Mouse (Mus musculus): ENCODE measurements around the gene Mat1a.

Gene Mat1a

GRCm38 (mm10) chr14:41104853-41105444 is at the start of gene Mat1a:
Gene Mat1a (plus strand): TSS chr14:41105035.
- DNase-seq: no peak

GRCm38 (mm10) chr14:41065168-41065567 is 39.7 kb upstream of the Mat1a start:
- DNase-seq: no peak

GRCm38 (mm10) chr14:41066416-41066815 is 38.4 kb upstream of the Mat1a start:
- DNase-seq: no peak

GRCm38 (mm10) chr14:41069108-41069507 is 35.7 kb upstream of the Mat1a start, which contains the start of gene Dydc2:
Gene Dydc2 (minus strand): TSS chr14:41069208.
- no peak for DNase-seq

GRCm38 (mm10) chr14:41070343-41070742 is 34.5 kb upstream of the Mat1a start:
- DNase-seq: no peak

GRCm38 (mm10) chr14:41072229-41072943 is 32.4 kb upstream of the Mat1a start, which contains the start of gene Dydc1:
Gene Dydc1 (plus strand): TSS chr14:41072911.
- DNase-seq: peak; percentile 3 to 12

GRCm38 (mm10) chr14:41072944-41073275 is 31.9 kb upstream of the Mat1a start:
- DNase-seq: no peak

GRCm38 (mm10) chr14:41082408-41082807 is 22.4 kb upstream of the Mat1a start:
- no peak for DNase-seq

- DNase-seq: peak; percentile 7 to 8
Observed at GRCm38 (mm10) chr14:41087509-41087908, 17.3 kb upstream of the Mat1a start.

GRCm38 (mm10) chr14:41090777-41091176 is 14.1 kb upstream of the Mat1a start:
- no peak for DNase-seq

- no peak for DNase-seq
Observed at GRCm38 (mm10) chr14:41094114-41094513, 10.7 kb upstream of the Mat1a start.

GRCm38 (mm10) chr14:41096296-41096860 is 8.5 kb upstream of the Mat1a start:
- DNase-seq: no peak

GRCm38 (mm10) chr14:41098726-41099125 is 6.1 kb upstream of the Mat1a start:
- DNase-seq: no peak

GRCm38 (mm10) chr14:41100712-41101111 is 4.1 kb upstream of the Mat1a start:
- DNase-seq: no peak

GRCm38 (mm10) chr14:41101242-41101641 is 3.6 kb upstream of the Mat1a start:
- no peak for DNase-seq

GRCm38 (mm10) chr14:41102269-41102668 is 2.6 kb upstream of the Mat1a start:
- DNase-seq: no peak

GRCm38 (mm10) chr14:41111031-41111668 is 6.3 kb downstream of the Mat1a start:
- no peak for DNase-seq

GRCm38 (mm10) chr14:41112944-41113343 is 8.1 kb downstream of the Mat1a start:
- DNase-seq: no peak

- no peak for DNase-seq
Observed at GRCm38 (mm10) chr14:41116271-41116670, 11.4 kb downstream of the Mat1a start.

GRCm38 (mm10) chr14:41124683-41125082 is 19.8 kb downstream of the Mat1a start:
- DNase-seq: no peak

- no peak for DNase-seq
Observed at GRCm38 (mm10) chr14:41127997-41128396, 23.2 kb downstream of the Mat1a start.

- no peak for DNase-seq
Observed at GRCm38 (mm10) chr14:41131540-41131939, 26.7 kb downstream of the Mat1a start, which contains the start of gene Sftpa1. Gene Sftpa1 (plus strand): TSS chr14:41131782.

GRCm38 (mm10) chr14:41137006-41137405 is 32.2 kb downstream of the Mat1a start:
- no peak for DNase-seq

GRCm38 (mm10) chr14:41140686-41141085 is 35.9 kb downstream of the Mat1a start:
- DNase-seq: no peak

Data from thymus, postnatal 36 days (tissue).